In genomic region chr17:33900281-33900988, GRCm38 (mm10) we compare ENCODE assay signal across 17 mouse cellular contexts. TPM values are rescaled to one million over a fixed set of nuclear protein-coding genes. Genes with fewer than 3 reads are reported as not detected.
A peak's percentile ranks its signal among the peaks of the same experiment; 100 is the strongest.
DNase-seq lines count a peak whose midpoint lies in the region; ATAC-seq and TF ChIP-seq lines count a peak whose summit lies in the region.
"Had no signal": no experiment of that assay in that cellular context is flagged by ENCODE, and none has a peak within 500 bp of the region (broad histone marks: within the 10 kb centered on the region; RNA-seq: fewer than 3 reads in every experiment).

No protein-coding gene starts in this region.

- in situ Hi-C loops in ES-E14 (cut with MboI; ENCODE audit: low sequenced_read_pairs in 2 of 2, unreplicated experiment in 2 of 2): no loop called here

- H3K9ac ChIP-seq in heart, embryonic 12.5 days: 0 out of 2 replicates have a peak overlapping the region, but pooled peaks have one; percentile 35
- H3K9ac ChIP-seq in ES-E14 (ENCODE audit: insufficient read depth, low read depth, low read length, poor library complexity, severe bottlenecking): peak overlapping the region; percentile 37; the same call in 1 of the 2 replicates
- peak overlapping the region; percentile 25; the same call in 1 of the 2 replicates for H3K9ac ChIP-seq in liver, embryonic 14.5 days (replicated peaks)
- no peak overlapping the region for H3K9ac ChIP-seq in neural tube, embryonic 15.5 days (replicated peaks)
- H3K9ac ChIP-seq: hindbrain, embryonic 13.5 days; midbrain, embryonic 12.5 days had no signal

- H3K4me1 ChIP-seq in heart, embryonic 12.5 days (replicated peaks): peaks cover 7% of the 10 kb centered on the region; the same call in 1 of the 2 replicates
- H3K4me1 ChIP-seq in ES-E14 (ENCODE audit: control insufficient read depth in 2 of 2, insufficient read depth in 2 of 2, low read length in 2 of 2, poor library complexity in 1 of 2): peaks cover 14 to 27% of the 10 kb centered on the region in 2 experiments
- H3K4me1 ChIP-seq in liver, embryonic 14.5 days (replicated peaks; ENCODE audit: control insufficient read depth in 2 of 2, insufficient read depth in 2 of 2, low read length in 1 of 2): peaks cover 39 to 57% of the 10 kb centered on the region in 2 experiments
- no peaks in the 10 kb centered on the region for H3K4me1 ChIP-seq in neural tube, embryonic 15.5 days
- H3K4me1 ChIP-seq: hindbrain, embryonic 13.5 days; midbrain, embryonic 12.5 days had no signal

- H3K36me3 ChIP-seq in heart, embryonic 12.5 days: no peaks in the 10 kb centered on the region
- H3K36me3 ChIP-seq in ES-E14 (ENCODE audit: control insufficient read depth, insufficient read depth, low read length, poor library complexity, severe bottlenecking): no peaks in the 10 kb centered on the region
- H3K36me3 ChIP-seq in liver, embryonic 14.5 days (replicated peaks; ENCODE audit: control insufficient read depth, insufficient read depth, low read depth): no peaks in the 10 kb centered on the region
- no peaks in the 10 kb centered on the region for H3K36me3 ChIP-seq in neural tube, embryonic 15.5 days
- H3K36me3 ChIP-seq: embryonic facial prominence, embryonic 10.5 days; hindbrain, embryonic 13.5 days; midbrain, embryonic 12.5 days had no signal

- 57% methylated on average over 7 of the region's 7 CpGs for WGBS in heart, embryonic 12.5 days
- WGBS in liver, embryonic 14.5 days (ENCODE audit: insufficient replicate concordance): 57% methylated on average over 7 of the region's 7 CpGs
- WGBS in neural tube, embryonic 15.5 days: 78% methylated on average over 7 of the region's 7 CpGs

- no peak overlapping the region for H3K4me3 ChIP-seq in heart, embryonic 12.5 days
- no peak overlapping the region for H3K4me3 ChIP-seq in ES-E14 (ENCODE audit: insufficient read depth in 1 of 2, low read depth in 1 of 2, low read length in 2 of 2, poor library complexity in 1 of 2, severe bottlenecking in 1 of 2)
- H3K4me3 ChIP-seq in liver, embryonic 14.5 days (ENCODE audit: insufficient read depth in 1 of 2, low read depth in 2 of 2, low read length in 2 of 2): no peak overlapping the region
- no peak overlapping the region for H3K4me3 ChIP-seq in neural tube, embryonic 15.5 days (replicated peaks)
- H3K4me3 ChIP-seq: embryonic facial prominence, embryonic 10.5 days; erythroblast, embryonic 14.5 days; hindbrain, embryonic 13.5 days; midbrain, embryonic 12.5 days; myocyte had no signal

- no peak for TF ChIP-seq EP300 in liver, embryonic 14.5 days (IDR thresholded peaks at IDR 0.05; ENCODE audit: low read depth)

- no peaks in the 10 kb centered on the region for H3K9me3 ChIP-seq in heart, embryonic 12.5 days (replicated peaks)
- no peaks in the 10 kb centered on the region for H3K9me3 ChIP-seq in ES-E14 (ENCODE audit: control insufficient read depth, insufficient read depth, low read depth, low read length)
- no peaks in the 10 kb centered on the region for H3K9me3 ChIP-seq in liver, embryonic 14.5 days (ENCODE audit: control insufficient read depth, low read length)
- H3K9me3 ChIP-seq in neural tube, embryonic 15.5 days (replicated peaks): no peaks in the 10 kb centered on the region
- H3K9me3 ChIP-seq: embryonic facial prominence, embryonic 10.5 days; hindbrain, embryonic 13.5 days; midbrain, embryonic 12.5 days had no signal

- TF ChIP-seq CTCF in liver, embryonic 14.5 days (IDR thresholded peaks at IDR 0.05; ENCODE audit: low read depth): no peak

- no peak for DNase-seq in heart, adult 18-20 months
- DNase-seq in ES-E14 (ENCODE audit: low read depth, low spot score) (no peak), R1 (ENCODE audit: low read depth, low spot score) (peak; percentile 60)
- no peak for DNase-seq in liver, embryonic 14.5 days (ENCODE audit: low read depth in 3 of 3, low spot score in 3 of 3)
- no peak for DNase-seq in adrenal gland, postnatal 25 days
- DNase-seq: cerebellum, postnatal 36 days; gastrocnemius, postnatal 25 days; kidney, adult 11 months; kidney, postnatal 25 days; lung, postnatal 36 days had no signal

- no peaks in the 10 kb centered on the region for H3K27me3 ChIP-seq in heart, embryonic 12.5 days (replicated peaks)
- no peaks in the 10 kb centered on the region for H3K27me3 ChIP-seq in liver, embryonic 14.5 days (ENCODE audit: control insufficient read depth, insufficient read depth, low read length)
- no peaks in the 10 kb centered on the region for H3K27me3 ChIP-seq in neural tube, embryonic 15.5 days (replicated peaks)
- H3K27me3 ChIP-seq: hindbrain, embryonic 13.5 days; midbrain, embryonic 12.5 days had no signal

- no peak overlapping the region for H3K4me2 ChIP-seq in heart, embryonic 12.5 days
- H3K4me2 ChIP-seq in liver, embryonic 14.5 days (ENCODE audit: low read depth): peak overlapping the region; percentile 11
- H3K4me2 ChIP-seq in neural tube, embryonic 15.5 days: no peak overlapping the region
- H3K4me2 ChIP-seq: hindbrain, embryonic 13.5 days; midbrain, embryonic 12.5 days had no signal

- H3K27ac ChIP-seq in heart, embryonic 12.5 days (ENCODE audit: poor library complexity, severe bottlenecking): no peak overlapping the region
- peak overlapping the region; percentile 87 for H3K27ac ChIP-seq in ES-E14 (ENCODE audit: insufficient read depth, low read depth, low read length, poor library complexity, severe bottlenecking)
- H3K27ac ChIP-seq in liver, embryonic 14.5 days: peak overlapping the region; percentile 87
- H3K27ac ChIP-seq in neural tube, embryonic 15.5 days (replicated peaks): no peak overlapping the region
- H3K27ac ChIP-seq: embryonic facial prominence, embryonic 10.5 days; hindbrain, embryonic 13.5 days; midbrain, embryonic 12.5 days had no signal

- no peak for ATAC-seq in heart, embryonic 12.5 days (ENCODE audit: insufficient number of reproducible peaks, low FRiP score)
- ATAC-seq in liver, embryonic 14.5 days (ENCODE audit: insufficient read depth): peak; percentile 36; the same call in 1 of the 2 replicates
- no peak for ATAC-seq in neural tube, embryonic 15.5 days (ENCODE audit: low FRiP score)

TF ChIP-seq in ES-E14, 5 proteins besides CTCF, POLR2A, EP300 and RAD21:
- TF ChIP-seq ZNF384 (IDR thresholded peaks at IDR 0.05; ENCODE audit: low read depth, low read length) (peak; percentile 54; the same call in 1 of the 2 replicates), ZC3H11A (IDR thresholded peaks at IDR 0.05; ENCODE audit: borderline replicate concordance, low read depth, low read length) (no peak)

RNA-seq across cellular contexts. Expression of gene Platr17, which starts 4.5 kb away (rescaled TPM):
- 0.24 and 0.29 TPM in 2 replicates for polyA plus RNA-seq in heart, embryonic 12.5 days (2016; fragmentation: Nextera tagmentation; extraction: Ambion mirVana)
- total RNA-seq in heart, adult 18-20 months (2021): not detected
- 33.2 and 46.0 TPM in 2 replicates for total RNA-seq in ES-E14 (2012; rRNA removed)
- polyA plus RNA-seq in liver, embryonic 14.5 days (2012; rRNA removed): 0.36 and 0.44 TPM in 2 replicates
- polyA plus RNA-seq in liver, embryonic 14.5 days (2014; fragmentation: Nextera tagmentation; extraction: Ambion mirVana): 0.20 and 0.29 TPM in 2 replicates
- total RNA-seq in adrenal gland, postnatal 25 days (2021): not detected in 2 replicates
- 0.93 and 1.2 TPM in 2 replicates for polyA plus RNA-seq in neural tube, embryonic 15.5 days (2015; fragmentation: Nextera tagmentation; extraction: Ambion mirVana)
- total RNA-seq: gastrocnemius, postnatal 25 days had no signal
- polyA plus RNA-seq: erythroblast, embryonic 14.5 days had no signal

RNA-seq across cellular contexts. Expression of gene Daxx, which starts 8.8 kb away (rescaled TPM):
- polyA plus RNA-seq in heart, embryonic 12.5 days (2016; fragmentation: Nextera tagmentation; extraction: Ambion mirVana): 36.8 and 39.0 TPM in 2 replicates
- 10 to 100 TPM; 12.3 to 20.7 TPM for total RNA-seq in heart, adult 18-20 months (2021)
- 67.3 and 73.7 TPM in 2 replicates for total RNA-seq in ES-E14 (2012; rRNA removed)
- 11.1 and 14.7 TPM in 2 replicates for polyA plus RNA-seq in liver, embryonic 14.5 days (2012; rRNA removed)
- 14.8 and 15.3 TPM in 2 replicates for polyA plus RNA-seq in liver, embryonic 14.5 days (2014; fragmentation: Nextera tagmentation; extraction: Ambion mirVana)
- total RNA-seq in adrenal gland, postnatal 25 days (2021): 35.2 and 36.4 TPM in 2 replicates
- polyA plus RNA-seq in neural tube, embryonic 15.5 days (2015; fragmentation: Nextera tagmentation; extraction: Ambion mirVana): 50.7 and 58.5 TPM in 2 replicates

RNA-seq across cellular contexts. Expression of gene Kifc1, which starts 10.0 kb away (rescaled TPM):
- polyA plus RNA-seq in heart, embryonic 12.5 days (2016; fragmentation: Nextera tagmentation; extraction: Ambion mirVana): 3.5 and 5.5 TPM in 2 replicates
- total RNA-seq in heart, adult 18-20 months (2021): 1 to 10 TPM in 1 of 2 experiments, under 1 TPM in 1; 0.80 to 1.4 TPM
- 149 and 187 TPM in 2 replicates for total RNA-seq in ES-E14 (2012; rRNA removed)
- 37.2 and 40.8 TPM in 2 replicates for polyA plus RNA-seq in liver, embryonic 14.5 days (2012; rRNA removed)
- 7.2 and 7.9 TPM in 2 replicates for polyA plus RNA-seq in liver, embryonic 14.5 days (2014; fragmentation: Nextera tagmentation; extraction: Ambion mirVana)
- 7.0 and 11.3 TPM in 2 replicates for total RNA-seq in adrenal gland, postnatal 25 days (2021)
- polyA plus RNA-seq in neural tube, embryonic 15.5 days (2015; fragmentation: Nextera tagmentation; extraction: Ambion mirVana): 2.0 and 3.5 TPM in 2 replicates

RNA-seq across cellular contexts. Expression of gene Tapbp, which starts 15.3 kb away (rescaled TPM):
- 29.4 and 32.5 TPM in 2 replicates for polyA plus RNA-seq in heart, embryonic 12.5 days (2016; fragmentation: Nextera tagmentation; extraction: Ambion mirVana)
- 100 to 1,000 TPM; 111 to 115 TPM for total RNA-seq in heart, adult 18-20 months (2021)
- 39.4 and 64.9 TPM in 2 replicates for total RNA-seq in ES-E14 (2012; rRNA removed)
- polyA plus RNA-seq in liver, embryonic 14.5 days (2012; rRNA removed): 10.4 and 10.6 TPM in 2 replicates
- 24.0 and 28.7 TPM in 2 replicates for polyA plus RNA-seq in liver, embryonic 14.5 days (2014; fragmentation: Nextera tagmentation; extraction: Ambion mirVana)
- 101 and 166 TPM in 2 replicates for total RNA-seq in adrenal gland, postnatal 25 days (2021)
- 35.3 and 51.3 TPM in 2 replicates for polyA plus RNA-seq in neural tube, embryonic 15.5 days (2015; fragmentation: Nextera tagmentation; extraction: Ambion mirVana)

RNA-seq across cellular contexts. Expression of gene Zbtb22, which starts 15.3 kb away (rescaled TPM):
- 17.0 and 17.7 TPM in 2 replicates for polyA plus RNA-seq in heart, embryonic 12.5 days (2016; fragmentation: Nextera tagmentation; extraction: Ambion mirVana)
- total RNA-seq in heart, adult 18-20 months (2021): 10 to 100 TPM; 15.6 to 16.6 TPM
- total RNA-seq in ES-E14 (2012; rRNA removed): 32.8 and 34.8 TPM in 2 replicates
- 10.6 and 12.1 TPM in 2 replicates for polyA plus RNA-seq in liver, embryonic 14.5 days (2012; rRNA removed)
- polyA plus RNA-seq in liver, embryonic 14.5 days (2014; fragmentation: Nextera tagmentation; extraction: Ambion mirVana): 4.7 and 4.8 TPM in 2 replicates
- 27.4 and 38.8 TPM in 2 replicates for total RNA-seq in adrenal gland, postnatal 25 days (2021)
- 13.7 and 15.8 TPM in 2 replicates for polyA plus RNA-seq in neural tube, embryonic 15.5 days (2015; fragmentation: Nextera tagmentation; extraction: Ambion mirVana)

Comparison
In these comparisons a context has a peak if more than half of its experiments do, and no peak if none do; other contexts are left out.
1. H3K27ac ChIP-seq: peak in ES-E14 (single experiment) and liver, embryonic 14.5 days (single experiment); none in heart, embryonic 12.5 days (single experiment) and neural tube, embryonic 15.5 days (single experiment).
2. RNA of gene Platr17, which starts 4.5 kb away (total RNA-seq): 33.2 to 46.0 TPM in ES-E14; not detected in heart, adult 18-20 months and not detected in adrenal gland, postnatal 25 days; every median in the first group is over 10 times any median in the second.
3. RNA of gene Kifc1, which starts 10.0 kb away (total RNA-seq): 149 to 187 TPM in ES-E14; 7.0 to 11.3 TPM in adrenal gland, postnatal 25 days and 0.80 to 1.4 TPM in heart, adult 18-20 months; every median in the first group is over 10 times any median in the second.